Mouse (Mus musculus) forebrain, embryonic 13.5 days (tissue): ENCODE data around the gene Ube4b. TPM values are rescaled to one million over a fixed set of nuclear protein-coding genes. Genes with fewer than 3 reads are reported as not detected.
"Not testable (repeated sequence)": the region's sequence is repeated elsewhere in the genome, so short reads cannot be mapped to it uniquely, and the experiment has no call there.

ENCODE experiments used
- ATAC-seq: fragments of 200-750 bp; cut with Nextera tagmentation; 2 replicates; pipeline ENCODE4 v1.8.0; 2017
- H3K27ac ChIP-seq: fragments of 300-500 bp; sonication (generic); 2 replicates; pipeline ENCODE4 v1.5.1; 2015; ENCODE audit warnings: inconsistent platforms, mild to moderate bottlenecking, moderate library complexity
- H3K27me3 ChIP-seq: fragments of 300-500 bp; sonication (generic); 2 replicates; pipeline ENCODE4 v1.6.1; 2015; ENCODE audit warnings: mild to moderate bottlenecking, inconsistent platforms
- H3K36me3 ChIP-seq: fragments of 300-500 bp; sonication (generic); 2 replicates; pipeline ENCODE4 v1.6.1; 2015; ENCODE audit warnings: mild to moderate bottlenecking, inconsistent platforms; ENCODE audit not compliant: poor library complexity, severe bottlenecking
- H3K4me1 ChIP-seq: fragments of 300-500 bp; sonication (generic); 2 replicates; pipeline ENCODE4 v1.6.1; 2015; ENCODE audit warnings: inconsistent platforms
- H3K4me2 ChIP-seq: fragments of 300-500 bp; sonication (generic); 2 replicates; pipeline ENCODE4 v1.6.1; 2015; ENCODE audit warnings: inconsistent platforms, mild to moderate bottlenecking, moderate library complexity
- H3K4me3 ChIP-seq: fragments of 300-500 bp; sonication (generic); 2 replicates; pipeline ENCODE4 v1.5.1; 2015; ENCODE audit warnings: mild to moderate bottlenecking, inconsistent platforms
- H3K9ac ChIP-seq: fragments of 300-500 bp; sonication (generic); 2 replicates; pipeline ENCODE4 v1.6.1; 2015; ENCODE audit warnings: mild to moderate bottlenecking, inconsistent platforms
- H3K9me3 ChIP-seq: fragments of 300-500 bp; sonication (generic); replicated peaks from 2 replicates; pipeline ENCODE4 v1.6.1; 2016; ENCODE audit warnings: inconsistent platforms
- WGBS: fragments of 180-500 bp; shearing (Covaris S2); methylation state at CpG from one replicate; pipeline ENCODE4 v1.1.7; 2015; 5-methylcytosine and 5-hydroxymethylcytosine counted together
- polyA plus RNA-seq: library from polyadenylated mRNA; unstranded; fragments of >200 nt; fragmentation: Nextera tagmentation; extraction: Ambion mirVana; gene quantifications from 2 replicates; pipeline ENCODE4 v1.2.1, GENCODE M21; 2015

Gene Ube4b
- polyA plus RNA-seq, 1 experiment from 2014 or later = 47.4 TPM

DNA sequence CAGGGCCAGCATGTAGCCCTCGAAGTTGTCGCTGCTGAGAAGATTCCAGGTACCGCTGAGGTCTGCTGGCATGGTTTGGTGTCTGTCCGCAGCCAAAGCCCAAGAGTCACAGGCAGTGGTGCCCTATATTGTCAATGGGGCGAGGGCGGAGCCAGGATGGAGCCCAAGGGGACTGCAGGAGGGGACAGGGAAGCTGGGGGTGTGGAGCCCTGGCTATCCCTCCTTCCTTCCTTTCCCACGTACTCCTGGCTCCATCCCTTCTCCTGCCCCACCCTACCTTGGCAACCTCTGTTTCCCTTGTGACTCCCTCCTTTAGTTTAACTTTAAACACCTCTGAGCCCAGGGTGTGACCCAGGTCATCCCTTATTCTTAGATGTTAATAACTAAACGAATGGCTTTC lies 28.3 kb upstream of the Ube4b start, which contains the start of gene Rbp7:
Gene Rbp7 (minus strand): TSS at position 100 of the 400 bp plus-strand sequence.
- no peak within 1 kb of the TSS for H3K9ac ChIP-seq

DNA sequence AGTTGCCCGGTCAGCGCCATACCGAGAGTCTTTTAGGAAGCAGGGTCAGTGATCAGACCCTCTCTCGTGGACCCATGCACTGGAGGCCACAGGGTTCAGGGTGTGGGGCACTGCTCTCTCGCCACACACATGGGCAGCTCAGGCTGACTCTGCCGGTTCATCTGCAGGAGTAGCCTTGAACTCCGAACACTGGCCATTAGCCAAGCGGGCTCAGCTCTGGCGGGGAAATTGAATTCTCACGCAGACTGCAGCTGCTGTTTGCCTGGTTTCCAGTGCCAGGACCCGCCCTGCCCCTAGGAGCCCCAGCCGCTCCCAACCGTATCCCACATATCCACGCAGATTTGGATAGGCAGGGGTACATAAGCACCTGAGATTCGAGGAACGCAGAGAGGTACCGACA lies 27.7 kb upstream of the Ube4b start:
- Histone ChIP-seq H3K27me3 (no peaks in the 10 kb centered on the region), H3K4me1 (no peaks in the 10 kb centered on the region), H3K27ac (no peak overlapping the region), H3K4me2 (no peak overlapping the region), H3K4me3 (no peak overlapping the region), H3K36me3 (no peaks in the 10 kb centered on the region), H3K9ac (no peak overlapping the region), H3K9me3 (no peaks in the 10 kb centered on the region)
- 89% methylated on average over 17 of the region's 17 CpGs for WGBS
- no peak for ATAC-seq

More for the DNA sequence above, 28.3 kb upstream of the Ube4b start, which contains the start of gene Rbp7:
- Histone ChIP-seq H3K9me3 (no peaks in the 10 kb centered on the region), H3K27me3 (no peaks in the 10 kb centered on the region), H3K4me1 (no peaks in the 10 kb centered on the region), H3K4me3 (no peak within 1 kb of the TSS), H3K4me2 (no peak within 1 kb of the TSS), H3K36me3 (no peaks in the 10 kb centered on the region), H3K27ac (no peak within 1 kb of the TSS)
- no peak for ATAC-seq
- 62% methylated on average over 8 of the region's 8 CpGs for WGBS

DNA sequence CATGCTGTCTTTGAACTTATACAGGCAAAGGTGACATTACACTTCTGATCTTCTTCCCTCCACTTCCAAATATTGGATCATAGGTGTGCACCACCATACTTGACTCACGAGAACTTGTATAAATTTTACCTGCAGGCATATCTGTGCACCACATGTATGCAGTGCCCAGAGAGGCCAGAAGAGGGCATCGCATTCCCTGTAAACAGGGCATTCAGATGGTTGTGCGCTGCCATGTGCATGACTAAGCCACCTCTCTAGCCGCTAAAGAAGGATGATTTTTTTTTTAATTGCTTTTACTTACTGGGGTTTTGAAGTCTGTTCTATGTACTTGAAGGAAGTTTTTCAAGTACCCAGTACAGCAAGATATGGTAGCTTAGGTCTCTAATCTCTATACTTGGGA lies 27.1 kb upstream of the Ube4b start:
- no peaks in the 10 kb centered on the region for H3K27me3 ChIP-seq
- 87% methylated on average over 4 of the region's 4 CpGs for WGBS
- H3K4me2 ChIP-seq = no peak overlapping the region
- ATAC-seq = no peak
- H3K4me1 ChIP-seq = no peaks in the 10 kb centered on the region
- H3K9me3 ChIP-seq = no peaks in the 10 kb centered on the region
- no peak overlapping the region for H3K27ac ChIP-seq
- H3K36me3 ChIP-seq = no peaks in the 10 kb centered on the region
- H3K9ac ChIP-seq = no peak overlapping the region
- no peak overlapping the region for H3K4me3 ChIP-seq

DNA sequence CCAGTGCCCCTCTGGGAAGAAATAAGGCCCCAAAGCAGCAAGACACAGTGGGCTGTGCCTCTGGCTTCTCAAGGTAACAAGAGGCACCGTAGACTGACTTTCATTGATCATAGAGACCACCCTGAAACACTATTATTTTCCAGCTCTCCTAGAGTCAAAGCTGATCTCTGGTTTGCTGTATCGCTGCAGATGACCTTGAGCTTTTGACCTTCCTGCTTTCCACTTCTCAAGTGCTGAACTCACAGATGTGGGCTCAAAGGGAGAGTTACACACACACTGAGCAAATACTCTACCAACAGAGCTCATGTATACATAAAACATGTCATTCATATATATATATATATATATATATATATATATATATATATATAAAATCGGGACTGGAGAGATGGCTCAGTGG lies 24.1 kb upstream of the Ube4b start:
- Histone ChIP-seq H3K9ac (no peak overlapping the region), H3K4me1 (peaks cover 8% of the 10 kb centered on the region), H3K27ac (no peak overlapping the region), H3K27me3 (no peaks in the 10 kb centered on the region), H3K4me2 (no peak overlapping the region), H3K36me3 (no peaks in the 10 kb centered on the region), H3K4me3 (no peak overlapping the region), H3K9me3 (no peaks in the 10 kb centered on the region)
- ATAC-seq = no peak
- 90% methylated on average over 3 of the region's 3 CpGs for WGBS

DNA sequence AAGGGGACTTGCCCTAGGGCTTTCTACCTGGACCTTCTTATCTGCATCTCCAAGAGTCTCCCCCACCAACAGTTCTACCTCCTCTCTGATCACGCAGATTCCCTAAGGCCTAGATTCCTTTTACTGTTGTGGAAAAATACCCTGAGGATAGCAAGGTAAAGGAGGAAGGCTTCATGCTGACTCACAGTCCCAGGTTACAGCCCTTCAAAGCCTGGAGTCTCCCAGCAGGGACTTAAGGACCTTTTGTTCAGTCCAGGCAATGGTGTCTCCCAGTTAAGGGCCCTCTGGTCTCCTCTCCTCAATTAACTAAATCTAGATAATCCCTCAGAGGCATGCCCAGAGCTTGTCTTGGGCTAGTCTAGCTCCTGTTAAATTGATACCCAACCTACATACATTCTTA lies 19.8 kb upstream of the Ube4b start:
- Histone ChIP-seq H3K4me1 (peaks cover 14% of the 10 kb centered on the region), H3K9ac (no peak overlapping the region), H3K4me3 (no peak overlapping the region), H3K36me3 (no peaks in the 10 kb centered on the region), H3K9me3 (no peaks in the 10 kb centered on the region), H3K27me3 (no peaks in the 10 kb centered on the region), H3K4me2 (peak overlapping the region; percentile 58), H3K27ac (peak overlapping the region; percentile 93)
- ATAC-seq = no peak
- 31% methylated on average over 1 of the region's 1 CpGs for WGBS

DNA sequence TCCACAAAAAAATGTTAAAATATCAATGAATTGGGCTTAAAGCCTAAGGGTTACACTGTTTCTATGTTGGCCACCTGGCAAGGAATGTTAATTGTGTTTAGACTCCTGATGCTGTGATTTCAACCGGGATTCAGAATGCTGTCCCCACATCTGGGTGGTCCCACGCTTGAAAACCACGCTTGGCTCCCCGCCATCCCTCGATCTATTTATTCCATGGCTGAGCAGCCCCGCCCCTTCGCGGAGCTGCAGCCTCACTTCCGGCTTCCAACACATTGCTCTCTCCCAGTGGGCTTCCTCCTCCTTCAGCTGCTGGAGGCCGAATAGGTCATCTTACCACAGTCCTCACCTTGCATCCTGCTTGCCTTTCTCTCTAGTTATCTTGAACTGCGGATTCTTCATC lies 19.3 kb upstream of the Ube4b start:
- H3K36me3 ChIP-seq = no peaks in the 10 kb centered on the region
- WGBS = 0% methylated on average over 11 of the region's 11 CpGs
- peak overlapping the region; percentile 58 for H3K4me2 ChIP-seq
- peak overlapping the region; percentile 93 for H3K27ac ChIP-seq
- H3K9me3 ChIP-seq = no peaks in the 10 kb centered on the region
- no peaks in the 10 kb centered on the region for H3K27me3 ChIP-seq
- peaks cover 14% of the 10 kb centered on the region for H3K4me1 ChIP-seq
- peak overlapping the region; percentile 64; the same call in 1 of the 2 replicates for H3K9ac ChIP-seq
- peak; percentile 64 for ATAC-seq
- H3K4me3 ChIP-seq = peak overlapping the region; percentile 34

DNA sequence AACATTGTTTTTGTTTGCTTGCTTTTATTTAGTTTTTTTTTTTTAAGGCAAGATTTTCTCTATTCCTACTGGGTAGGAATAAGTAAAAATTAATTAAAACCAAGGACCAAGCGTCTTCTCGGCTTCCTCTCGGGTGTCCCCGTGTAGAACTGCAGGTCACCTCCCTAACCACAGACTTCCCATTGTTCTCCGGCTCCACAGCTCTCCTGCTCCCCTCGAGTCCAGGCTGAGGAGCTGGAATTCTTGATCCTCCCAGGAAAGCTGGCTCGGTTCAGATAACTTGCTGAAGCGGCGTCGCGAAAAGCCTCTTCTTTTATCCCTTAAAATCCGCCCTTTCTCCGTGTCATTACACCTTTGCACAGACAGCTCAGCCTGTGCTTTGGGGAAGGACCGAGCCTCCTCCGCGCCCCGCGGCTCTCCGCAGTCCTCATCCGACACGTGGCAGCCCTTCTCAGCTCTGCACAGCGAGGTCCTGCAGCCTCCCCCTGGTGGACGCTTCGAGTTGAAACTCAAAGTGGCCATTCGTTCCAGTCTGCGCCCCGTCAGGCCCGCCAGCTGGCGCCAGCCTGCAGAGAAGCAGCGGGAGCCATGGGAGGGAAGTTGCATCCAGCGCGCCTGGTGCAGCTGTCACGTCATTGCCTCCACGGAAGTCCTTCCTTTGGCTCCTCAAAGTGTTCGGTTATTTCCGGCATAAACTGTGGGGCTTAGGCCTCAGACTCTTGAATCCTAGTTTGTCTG lies 18.6 kb upstream of the Ube4b start:
- under 1% methylated on average over 36 of the region's 36 CpGs for WGBS
- peak overlapping the region; percentile 93 for H3K27ac ChIP-seq
- peak; percentile 98 for ATAC-seq

DNA sequence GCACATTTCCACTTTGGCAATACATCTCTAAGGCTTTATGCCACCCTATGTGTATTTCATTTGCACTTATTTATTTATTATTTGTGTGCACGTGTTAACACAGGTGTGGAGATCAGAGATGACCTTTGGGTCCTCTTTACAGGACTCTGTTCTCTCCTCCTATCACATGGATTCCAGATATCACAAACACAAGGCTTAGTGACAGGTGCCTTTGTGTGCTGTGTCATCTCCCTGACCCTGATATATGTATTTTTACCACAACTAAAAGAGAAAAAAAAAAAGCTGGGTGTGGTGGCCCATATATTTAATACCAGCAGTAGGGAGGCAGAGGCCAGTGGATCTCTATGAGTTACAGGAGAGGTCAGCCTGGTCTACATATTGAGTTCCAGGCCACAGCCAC lies 17.9 kb upstream of the Ube4b start:
- Histone ChIP-seq H3K9ac (peak overlapping the region; percentile 64), H3K4me2 (peak overlapping the region; percentile 58), H3K36me3 (no peaks in the 10 kb centered on the region), H3K27ac (peak overlapping the region; percentile 93; the same call in 1 of the 2 replicates), H3K4me1 (peaks cover 18% of the 10 kb centered on the region), H3K27me3 (no peaks in the 10 kb centered on the region), H3K4me3 (peak overlapping the region; percentile 34; the same call in 1 of the 2 replicates), H3K9me3 (no peaks in the 10 kb centered on the region)
- ATAC-seq = no peak
- WGBS = 59% methylated on average over 1 of the region's 1 CpGs

More for the DNA sequence above, 18.6 kb upstream of the Ube4b start:
- Histone ChIP-seq H3K27me3 (no peaks in the 10 kb centered on the region), H3K4me2 (peak overlapping the region; percentile 58), H3K36me3 (no peaks in the 10 kb centered on the region), H3K4me3 (peak overlapping the region; percentile 34), H3K4me1 (peaks cover 18% of the 10 kb centered on the region), H3K9ac (peak overlapping the region; percentile 64), H3K9me3 (no peaks in the 10 kb centered on the region)

DNA sequence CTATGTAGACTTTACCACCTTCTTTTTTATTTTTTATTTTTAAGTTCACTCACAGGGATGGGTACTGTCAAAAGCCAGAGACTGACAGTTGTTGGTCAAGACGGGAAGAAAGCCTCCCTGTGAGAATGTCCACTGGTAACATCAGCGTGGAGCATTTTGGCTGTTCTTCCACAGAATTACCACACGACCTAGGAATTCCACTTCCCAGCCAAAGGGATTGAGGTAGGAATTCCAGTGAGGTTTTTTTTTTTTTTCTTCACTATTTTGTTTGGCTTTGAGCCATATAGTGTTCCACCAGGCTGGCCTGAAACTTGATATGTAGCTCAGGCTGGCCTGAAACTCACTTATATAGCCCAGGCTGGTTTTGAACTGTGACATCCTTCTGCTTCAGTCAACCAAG lies 15.9 kb upstream of the Ube4b start:
- Histone ChIP-seq H3K4me3 (no peak overlapping the region), H3K4me1 (peaks cover 18% of the 10 kb centered on the region), H3K9me3 (no peaks in the 10 kb centered on the region), H3K9ac (no peak overlapping the region), H3K4me2 (no peak overlapping the region), H3K27ac (no peak overlapping the region), H3K36me3 (no peaks in the 10 kb centered on the region), H3K27me3 (no peaks in the 10 kb centered on the region)
- ATAC-seq = no peak
- WGBS = 56% methylated on average over 3 of the region's 3 CpGs

DNA sequence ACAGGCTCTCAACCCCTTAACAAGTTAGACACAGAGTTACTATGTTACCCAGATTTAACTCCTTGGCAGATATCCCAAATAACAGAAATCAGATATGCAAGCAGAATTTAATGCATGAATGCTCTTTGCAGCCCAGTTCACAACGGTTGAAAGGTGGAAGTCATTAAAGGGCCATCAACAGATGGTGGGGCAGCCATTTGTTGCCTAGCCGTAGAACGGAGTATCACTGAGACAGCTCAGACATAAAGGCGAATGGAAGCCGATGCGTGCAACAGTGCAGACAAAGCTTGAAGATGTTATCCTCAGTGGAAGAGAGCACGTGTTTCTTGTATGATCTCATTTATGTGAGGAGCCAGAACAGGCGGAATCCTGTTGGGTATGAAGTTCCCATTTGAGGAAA lies 14.0 kb upstream of the Ube4b start:
- Histone ChIP-seq H3K36me3 (no peaks in the 10 kb centered on the region), H3K4me1 (peaks cover 10% of the 10 kb centered on the region), H3K4me2 (no peak overlapping the region), H3K27ac (no peak overlapping the region), H3K9ac (no peak overlapping the region), H3K9me3 (no peaks in the 10 kb centered on the region), H3K4me3 (no peak overlapping the region), H3K27me3 (no peaks in the 10 kb centered on the region)
- ATAC-seq = no peak
- whole genome bisulfite sequencing = 62% methylated on average over 8 of the region's 8 CpGs

DNA sequence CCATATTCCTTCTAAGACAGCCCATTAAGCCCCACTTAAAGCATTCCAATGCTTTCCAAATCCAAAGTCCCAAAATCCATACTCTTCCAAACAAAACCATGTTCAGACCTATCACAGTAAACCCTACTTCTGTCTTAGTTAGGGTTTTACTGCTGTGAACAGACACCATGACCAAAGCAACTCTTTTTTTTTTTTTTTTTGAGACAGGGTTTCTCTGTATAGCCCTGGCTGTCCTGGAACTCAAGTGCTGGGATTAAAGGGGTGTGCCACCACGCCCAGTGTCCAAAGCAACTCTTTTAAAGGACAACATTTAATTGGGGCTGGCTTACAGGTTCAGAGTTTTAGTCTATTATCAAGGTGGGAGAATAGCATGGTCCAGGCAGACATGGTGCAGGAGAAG lies 5.3 kb upstream of the Ube4b start:
- 71% methylated on average over 1 of the region's 1 CpGs for WGBS
- not testable (repeated sequence) for H3K27me3 ChIP-seq, H3K36me3 ChIP-seq, H3K27ac ChIP-seq, ATAC-seq, H3K9ac ChIP-seq, H3K4me1 ChIP-seq, H3K4me2 ChIP-seq, H3K9me3 ChIP-seq, H3K4me3 ChIP-seq

DNA sequence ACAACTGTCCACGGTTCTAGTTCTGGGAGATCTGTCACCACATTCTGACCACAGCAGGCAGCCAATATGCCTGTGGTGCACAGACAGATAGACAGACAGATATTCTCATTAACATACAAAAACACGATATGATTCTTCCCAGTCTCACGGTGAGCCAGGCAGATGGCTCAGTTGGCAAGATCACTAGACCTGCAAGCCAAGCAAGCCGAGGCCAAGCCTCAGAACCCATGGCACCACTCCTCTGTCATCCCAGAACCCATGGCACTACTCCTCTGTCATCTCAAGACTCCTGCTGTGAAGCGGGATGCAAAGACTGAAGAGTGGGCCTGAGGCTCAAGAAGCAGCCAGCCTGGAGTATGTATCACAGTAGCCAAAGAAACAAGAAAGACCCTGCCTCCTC lies 3.0 kb upstream of the Ube4b start:
- H3K9me3 ChIP-seq = no peaks in the 10 kb centered on the region
- no peak for ATAC-seq
- 86% methylated on average over 5 of the region's 5 CpGs for WGBS
- H3K4me2 ChIP-seq = no peak overlapping the region
- no peak overlapping the region for H3K9ac ChIP-seq
- peaks cover 8% of the 10 kb centered on the region for H3K4me1 ChIP-seq
- H3K27me3 ChIP-seq = no peaks in the 10 kb centered on the region
- H3K27ac ChIP-seq = no peak overlapping the region
- no peaks in the 10 kb centered on the region for H3K36me3 ChIP-seq
- H3K4me3 ChIP-seq = no peak overlapping the region
